Mouse (Mus musculus) cerebellum, adult 11 months (tissue): Measurements from ENCODE around the gene Rsph14.

ENCODE experiments used
- DNase-seq: peaks from one replicate; pipeline ENCODE4 v3.0.0; 2022

Gene Rsph14

DNA sequence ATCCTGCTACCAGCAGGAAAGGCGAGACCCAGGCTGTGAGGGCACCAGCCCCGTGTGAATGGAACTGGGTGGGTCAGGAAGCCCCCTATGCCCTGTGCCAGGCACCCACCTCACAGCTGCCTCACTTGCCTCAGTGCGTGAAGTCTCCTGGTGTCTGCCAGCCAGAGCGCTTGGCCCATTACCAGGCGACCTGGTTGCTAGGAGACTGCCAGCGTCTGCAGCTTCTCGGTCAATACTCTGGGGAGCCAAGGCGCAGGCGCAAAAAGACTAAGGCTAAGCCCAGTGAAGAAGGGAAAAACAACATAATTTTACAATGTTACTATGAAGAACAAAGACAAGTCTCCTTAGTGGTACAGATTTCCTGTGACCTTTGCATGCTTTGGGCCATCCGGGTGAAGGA lies at the start of gene Rsph14:
Gene Rsph14 (minus strand): TSS at position 192 of the 400 bp plus-strand sequence.
- peak; percentile 49 for DNase-seq

DNA sequence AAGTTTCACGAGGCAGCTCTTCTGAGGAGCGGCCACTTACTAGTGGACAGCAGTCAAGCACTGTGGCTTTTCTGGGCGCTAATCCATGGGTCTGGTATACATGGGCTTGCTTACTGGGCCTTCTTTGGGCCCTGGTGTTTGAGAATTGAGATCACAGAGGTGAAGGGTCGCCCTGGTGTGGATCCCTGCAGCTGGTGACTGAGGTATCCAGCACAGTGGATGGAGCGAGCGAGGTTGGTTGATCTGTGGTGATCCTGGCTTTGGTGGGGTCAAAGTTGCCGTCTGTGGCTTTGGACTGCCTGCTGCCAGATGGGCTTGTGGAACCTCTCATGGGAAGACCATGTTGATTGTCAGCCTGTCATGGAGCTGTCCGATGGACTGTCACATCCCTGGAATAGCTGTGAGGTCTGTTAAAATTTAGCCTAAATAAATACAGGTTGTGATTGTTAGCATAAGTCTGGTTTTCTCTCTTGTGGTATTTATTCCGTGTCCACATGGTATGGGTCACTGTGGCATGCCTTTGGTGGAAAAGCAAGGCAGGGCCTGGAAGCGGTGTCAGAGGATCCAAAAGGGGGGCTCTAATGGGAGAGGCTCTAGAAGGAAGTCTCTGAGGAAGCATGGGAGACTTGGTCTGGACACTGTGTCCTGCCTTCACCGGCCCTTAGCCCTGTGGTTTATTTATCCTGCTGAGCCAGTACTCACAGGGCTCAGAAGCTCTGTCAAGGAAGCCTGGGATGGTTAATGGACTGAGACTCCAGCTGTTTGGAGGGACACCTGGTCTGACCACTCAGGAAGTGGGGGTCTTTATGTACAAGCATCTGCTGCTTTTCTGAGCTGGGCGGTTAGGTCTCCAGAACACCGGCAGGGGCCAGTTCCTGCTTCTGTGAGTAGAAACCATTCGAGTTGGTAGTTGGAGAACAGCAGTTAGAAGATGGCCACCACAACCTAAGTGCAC lies 46.1 kb upstream of the Rsph14 start:
- no peak for DNase-seq

DNA sequence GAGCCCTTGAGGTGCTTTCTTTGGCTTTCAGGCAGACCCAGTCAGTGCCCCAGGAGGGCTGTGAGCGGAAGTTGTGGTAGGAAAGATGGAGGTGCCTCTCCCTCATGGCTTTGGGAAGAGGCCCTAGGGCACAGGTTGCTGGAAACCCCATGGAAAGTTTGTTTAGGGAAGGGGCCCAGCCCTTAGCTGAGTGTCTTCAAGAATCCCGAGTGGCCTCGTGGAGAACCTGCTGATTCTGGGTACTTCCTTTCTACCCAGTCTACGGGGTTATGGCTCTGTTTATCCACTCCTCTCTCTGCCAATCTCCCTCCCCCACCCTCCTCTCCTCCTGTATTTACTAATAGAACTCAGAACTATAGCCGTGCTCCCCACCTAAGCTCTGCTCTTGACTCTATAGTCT lies 43.3 kb upstream of the Rsph14 start:
- no peak for DNase-seq

DNA sequence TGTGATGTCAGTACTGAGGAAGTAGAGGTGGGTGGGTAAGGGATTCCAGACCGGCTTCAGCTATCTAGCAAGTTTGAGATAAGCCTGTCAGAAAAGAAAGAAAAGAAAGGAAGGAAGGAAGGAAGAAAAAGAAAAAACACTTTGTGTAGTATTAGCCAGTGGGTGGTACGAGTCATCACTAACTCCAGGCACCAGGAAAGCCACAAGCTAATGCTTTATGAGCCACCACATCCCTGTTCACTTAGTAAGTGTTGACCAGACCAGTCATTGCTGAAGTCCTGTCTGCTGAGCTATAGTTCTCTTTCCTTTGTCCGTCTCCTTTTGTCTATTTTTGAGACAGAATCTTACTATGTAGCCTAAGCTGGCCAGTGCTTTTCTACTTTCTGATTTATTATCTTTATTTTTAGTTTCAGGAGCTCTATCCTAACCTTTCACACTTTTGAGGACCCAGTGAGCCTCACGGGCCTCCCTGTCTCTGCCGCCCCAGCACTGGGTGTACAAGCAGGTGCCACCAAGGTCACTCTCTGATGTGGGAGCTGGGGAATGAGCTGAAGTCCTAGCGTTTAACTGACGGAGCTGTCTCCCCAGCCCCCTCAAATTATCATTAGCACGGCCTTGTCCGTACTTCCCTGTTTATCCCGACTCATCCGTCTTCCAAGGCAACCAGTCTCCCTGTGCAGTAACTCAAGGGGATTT lies 38.0 kb upstream of the Rsph14 start:
- DNase-seq, result no peak

DNA sequence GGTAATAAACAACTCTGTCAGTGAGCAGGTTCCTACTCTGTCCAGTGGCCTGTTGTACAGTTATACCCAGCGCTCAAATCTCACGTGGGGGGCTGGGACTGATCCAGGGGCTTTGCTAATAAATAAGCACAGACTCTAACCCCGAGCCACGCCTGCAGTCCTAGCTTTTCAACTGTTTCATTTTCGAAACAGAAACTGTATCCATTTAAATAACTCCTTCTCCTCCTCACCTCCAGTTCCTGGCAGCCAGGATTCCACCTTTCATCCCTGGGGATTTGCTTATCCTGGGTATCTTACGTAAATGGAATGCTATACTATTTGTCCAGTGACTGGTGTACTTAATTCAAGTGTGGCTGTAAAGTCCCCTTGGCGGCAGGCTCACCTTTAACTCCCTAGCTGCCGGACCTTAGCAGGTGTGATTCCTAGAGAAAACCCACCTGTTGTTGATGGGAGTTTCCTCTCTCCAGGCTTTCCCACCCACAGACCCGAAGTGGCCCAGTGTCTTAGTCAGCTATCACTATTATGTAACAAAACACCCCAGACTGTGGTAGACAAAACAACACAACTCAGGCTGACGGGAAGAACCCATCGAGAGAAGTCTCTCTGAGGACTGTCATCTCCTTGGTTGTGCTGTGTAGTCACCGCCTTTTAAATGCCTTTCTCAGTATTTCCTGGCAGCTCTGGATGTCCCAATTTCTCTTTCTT lies 36.4 kb upstream of the Rsph14 start:
- DNase-seq, result no peak

DNA sequence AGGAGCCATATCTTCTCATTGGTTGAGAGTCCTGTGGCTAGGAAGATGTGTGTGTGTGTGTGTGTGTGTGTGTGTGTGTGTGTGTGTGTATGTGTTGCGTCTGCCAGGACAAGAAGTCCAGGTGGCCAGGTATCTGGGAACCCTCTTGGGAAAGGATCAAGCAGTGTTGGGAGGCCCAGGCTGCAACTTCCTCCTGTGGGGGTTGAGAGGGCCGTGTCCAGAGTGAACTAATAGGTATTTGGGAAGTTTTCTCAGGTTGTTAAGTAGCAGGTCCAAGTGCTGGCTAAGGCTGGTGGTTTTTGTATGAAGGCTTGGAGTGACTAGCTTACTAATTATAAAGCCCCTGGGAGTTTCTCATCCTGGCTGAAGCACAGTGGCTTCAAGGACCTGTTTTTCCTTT lies 35.7 kb upstream of the Rsph14 start:
- DNase-seq, result no peak

DNA sequence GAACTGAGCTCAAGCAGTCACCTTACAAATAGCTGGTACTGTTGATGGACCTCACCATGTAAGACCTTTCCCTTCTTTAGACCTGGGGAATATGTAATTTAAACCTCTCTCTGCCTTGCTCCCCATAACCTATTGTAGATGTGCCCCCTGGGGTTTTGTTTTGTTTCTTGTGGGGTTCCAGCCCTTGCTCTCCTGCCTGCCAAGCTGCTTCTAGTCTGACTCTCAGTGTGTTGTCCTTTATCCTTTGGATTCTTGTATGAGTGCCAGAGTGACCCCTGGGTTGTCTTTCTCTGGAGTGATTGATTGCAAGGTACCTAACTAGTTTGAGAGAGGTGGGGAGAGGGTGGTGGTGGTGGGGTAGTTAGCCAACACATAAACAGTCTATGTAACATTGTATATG lies 35.1 kb upstream of the Rsph14 start:
- no peak for DNase-seq

DNA sequence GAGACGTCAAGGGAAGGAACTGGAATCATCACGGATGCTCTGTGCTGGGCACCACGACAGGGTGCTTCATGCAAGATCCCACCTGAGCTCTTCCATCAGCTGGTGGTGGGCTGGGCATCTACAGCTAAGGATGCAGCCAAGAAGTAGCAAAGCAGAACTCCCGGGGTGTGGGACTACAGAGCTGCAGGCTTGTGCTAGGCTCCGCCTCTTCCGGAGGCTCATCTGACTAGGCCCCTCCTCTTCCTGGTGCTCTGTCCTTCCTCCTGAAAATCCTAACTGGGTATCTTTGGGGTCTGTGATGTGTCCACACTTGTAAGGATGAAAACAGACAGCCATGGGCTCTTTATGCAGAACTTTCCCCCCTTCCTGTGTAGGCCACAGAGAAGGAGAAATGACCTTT lies 33.3 kb upstream of the Rsph14 start:
- DNase-seq, result no peak

DNA sequence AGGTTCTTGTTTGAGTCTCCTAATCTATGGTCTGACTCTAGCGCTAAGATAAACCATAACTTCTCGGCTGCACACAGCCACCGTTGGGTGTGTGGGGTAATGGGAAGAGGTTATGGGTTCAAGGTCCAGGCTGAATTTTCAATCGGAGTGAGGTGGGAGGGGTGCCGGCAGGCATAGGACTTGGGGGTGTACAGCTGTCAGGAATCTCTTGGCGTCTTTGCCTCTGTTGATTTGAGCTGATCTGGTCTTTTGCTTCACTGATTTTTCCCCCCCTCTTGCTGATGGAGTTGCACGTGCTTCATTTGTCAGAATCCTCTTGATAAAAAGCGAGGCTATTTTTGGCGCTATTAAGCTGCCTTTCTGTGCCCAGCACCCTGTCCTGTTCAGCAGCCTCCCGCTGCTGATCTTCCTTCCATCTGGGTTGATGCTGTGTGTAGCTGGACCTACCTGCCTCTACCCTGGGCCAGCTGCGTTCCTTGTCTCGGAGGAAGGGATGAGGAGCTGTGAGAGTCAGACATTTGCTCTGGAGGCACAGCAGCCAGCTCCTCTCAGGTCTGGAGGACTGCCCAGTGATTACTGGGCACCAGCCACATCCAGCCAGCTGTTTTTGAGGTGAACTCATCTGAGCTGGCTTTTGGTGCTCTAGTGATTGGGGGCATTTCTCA lies 31.0 kb upstream of the Rsph14 start:
- no peak for DNase-seq

DNA sequence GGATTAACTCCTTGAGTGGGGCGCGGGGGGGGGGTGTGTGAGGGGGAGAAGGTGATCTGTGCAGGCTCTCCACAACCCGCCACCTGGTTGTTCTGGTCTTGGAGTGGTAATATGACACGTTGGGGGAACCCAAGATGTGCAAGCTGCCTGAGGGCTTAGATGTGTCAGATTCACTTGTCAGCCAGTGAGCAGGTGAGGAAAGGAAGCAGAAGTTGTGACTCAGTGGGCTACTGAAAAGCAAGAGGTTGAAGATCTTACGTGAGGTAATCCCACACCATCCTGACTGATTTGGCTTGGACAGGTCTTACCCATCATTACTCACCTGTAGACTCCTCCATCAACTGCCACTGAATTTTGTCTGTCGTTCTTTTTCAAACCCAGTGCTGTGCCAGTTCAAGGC lies 30.2 kb upstream of the Rsph14 start:
- DNase-seq, result no peak

DNA sequence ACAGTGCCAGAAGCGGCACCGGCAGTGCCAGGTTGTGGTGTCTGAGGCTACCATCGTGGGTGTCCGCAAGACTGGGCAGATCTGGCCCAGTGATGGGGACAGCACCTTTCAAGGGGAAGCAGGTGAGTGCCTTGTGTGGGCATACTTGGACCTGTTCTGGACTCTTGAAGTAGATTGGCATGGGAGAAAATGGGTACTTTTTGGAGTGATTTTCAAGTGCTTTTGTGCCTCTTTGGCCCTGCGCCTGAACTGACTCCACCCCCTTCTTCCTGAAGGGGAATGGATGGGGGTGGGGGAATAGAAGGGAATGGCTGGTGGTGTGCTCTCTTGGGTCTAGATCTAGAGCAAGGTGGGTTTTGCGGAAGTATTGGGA lies 29.8 kb upstream of the Rsph14 start:
- no peak for DNase-seq

DNA sequence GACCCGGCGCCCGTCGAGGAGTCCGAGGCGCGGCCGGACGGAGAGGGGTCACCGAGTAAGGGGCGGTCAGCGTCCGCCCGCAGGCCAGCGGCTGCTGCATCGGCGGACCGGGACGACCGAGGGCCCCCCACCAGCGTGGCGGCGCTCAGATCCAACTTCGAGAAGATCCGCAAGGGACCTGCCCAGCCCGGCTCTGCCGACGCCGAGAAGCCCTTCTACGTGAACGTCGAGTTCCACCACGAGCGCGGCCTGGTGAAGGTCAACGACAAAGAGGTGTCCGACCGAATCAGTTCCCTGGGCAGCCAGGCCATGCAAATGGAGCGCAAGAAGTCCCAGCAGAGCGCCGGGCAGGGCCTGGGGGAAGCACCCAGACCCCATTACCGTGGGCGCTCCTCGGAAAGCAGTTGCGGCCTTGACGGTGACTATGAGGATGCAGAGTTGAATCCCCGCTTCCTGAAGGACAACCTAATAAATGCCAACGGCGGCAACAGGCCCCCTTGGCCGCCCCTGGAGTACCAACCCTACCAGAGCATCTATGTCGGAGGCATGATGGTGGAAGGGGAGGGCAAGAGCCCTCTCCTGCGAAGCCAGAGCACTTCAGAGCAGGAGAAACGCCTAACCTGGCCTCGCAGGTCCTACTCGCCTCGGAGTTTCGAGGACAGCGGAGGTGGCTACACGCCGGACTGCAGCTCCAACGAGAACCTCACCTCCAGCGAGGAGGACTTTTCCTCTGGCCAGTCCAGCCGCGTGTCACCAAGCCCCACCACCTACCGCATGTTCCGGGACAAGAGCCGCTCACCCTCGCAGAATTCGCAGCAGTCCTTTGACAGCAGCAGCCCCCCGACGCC lies 29.2 kb upstream of the Rsph14 start:
- DNase-seq, result no peak

DNA sequence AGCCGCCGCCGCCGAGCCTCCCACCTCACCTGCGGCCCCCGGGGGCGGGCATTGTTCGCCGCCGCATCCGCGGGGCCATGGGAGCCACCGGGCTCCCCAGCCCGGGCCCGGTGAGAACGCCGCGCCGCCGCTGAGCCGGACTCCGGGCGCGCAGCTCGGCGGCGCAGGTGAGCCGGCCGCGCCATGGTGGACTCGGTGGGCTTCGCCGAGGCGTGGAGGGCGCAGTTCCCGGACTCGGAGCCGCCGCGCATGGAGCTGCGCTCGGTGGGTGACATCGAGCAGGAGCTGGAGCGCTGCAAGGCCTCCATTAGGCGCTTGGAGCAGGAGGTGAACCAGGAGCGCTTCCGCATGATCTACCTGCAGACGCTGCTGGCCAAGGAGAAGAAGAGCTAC lies 28.5 kb upstream of the Rsph14 start:
- DNase-seq, result peak; percentile 32

DNA sequence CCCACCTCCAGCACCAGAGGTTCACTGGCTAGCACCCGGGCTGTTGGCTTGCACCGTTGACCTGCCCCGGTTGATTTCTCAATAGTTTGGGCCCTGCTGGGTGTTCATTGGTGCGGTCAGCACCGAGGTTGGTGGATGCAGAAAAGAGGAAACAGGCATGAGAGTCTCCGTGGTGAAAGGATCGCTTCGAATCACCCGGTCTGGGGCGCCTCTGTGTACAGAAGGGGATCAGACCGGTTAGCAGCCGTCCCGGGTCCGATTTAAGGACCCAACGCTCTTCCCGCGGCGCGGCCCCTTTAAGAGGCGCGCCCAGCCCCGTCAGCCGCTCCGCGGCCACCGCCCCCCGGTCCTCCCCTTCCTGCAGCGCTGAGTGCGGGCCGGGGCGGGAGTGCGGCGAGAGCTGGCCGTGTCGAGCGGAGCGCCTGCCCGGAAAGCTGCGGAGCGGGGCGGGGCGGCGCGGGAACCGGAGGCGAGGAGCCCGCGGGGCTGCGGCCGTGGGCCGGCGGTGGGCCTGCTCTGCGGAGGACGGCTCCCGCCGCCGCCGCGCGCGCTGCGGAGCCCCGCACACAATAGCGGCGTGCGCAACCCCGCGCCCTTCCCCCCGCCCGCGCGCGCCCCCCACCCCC lies 27.9 kb upstream of the Rsph14 start, which contains the start of gene Bcr:
Gene Bcr (plus strand): TSS at position 376 of the 626 bp plus-strand sequence.
- peak; percentile 76 for DNase-seq

DNA sequence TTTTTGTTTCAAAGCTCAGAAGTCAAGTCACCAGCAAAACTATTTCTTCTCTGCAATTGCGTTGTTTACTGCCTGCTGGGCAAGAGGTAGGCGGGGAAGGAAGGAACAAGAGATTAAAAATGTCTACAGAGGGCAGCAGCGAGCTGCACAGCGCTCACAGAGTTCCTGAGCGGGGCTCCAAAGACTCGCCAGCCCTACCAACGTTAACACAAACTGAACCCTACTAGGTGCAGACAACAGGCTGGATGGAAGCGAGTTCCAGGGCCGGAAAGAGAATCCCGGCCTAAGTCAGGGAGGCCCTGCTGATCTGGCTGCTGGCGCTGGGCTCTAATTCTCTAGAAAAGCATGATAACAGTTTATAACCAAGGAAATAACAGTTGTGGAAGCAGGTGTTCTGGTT lies 27.0 kb upstream of the Rsph14 start:
- peak; percentile 70 for DNase-seq

DNA sequence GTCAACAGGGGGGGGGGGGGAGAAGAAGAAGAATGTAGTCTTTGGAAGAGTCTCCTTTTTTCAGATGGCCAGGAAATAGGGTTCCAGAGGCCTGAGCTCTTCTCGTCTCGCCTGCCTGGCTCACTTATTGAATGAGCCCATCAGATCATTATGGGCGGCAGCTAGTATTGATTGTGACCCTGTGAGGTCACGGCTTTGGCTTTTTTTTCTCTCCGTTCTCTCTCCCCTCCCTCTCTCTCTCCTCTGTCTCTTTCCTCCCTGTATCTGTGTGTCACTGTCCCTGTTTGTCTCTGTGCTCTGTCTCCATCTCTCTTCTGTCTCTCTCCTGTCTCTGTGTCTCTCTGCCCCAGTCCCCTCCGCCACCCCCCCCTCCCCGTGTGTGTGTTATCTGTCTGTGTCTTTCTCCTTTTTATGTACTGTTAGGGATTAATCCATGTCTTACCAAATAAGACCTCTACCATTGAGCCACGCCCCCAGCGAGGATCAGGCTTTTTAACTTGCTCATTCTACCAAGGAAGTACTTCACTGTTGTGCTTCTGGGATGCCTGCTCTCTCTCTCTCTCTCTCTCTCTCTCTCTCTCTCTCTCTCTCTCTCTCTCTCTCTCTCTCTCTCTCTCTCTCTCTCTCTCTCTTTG lies 26.5 kb upstream of the Rsph14 start:
- no peak for DNase-seq

DNA sequence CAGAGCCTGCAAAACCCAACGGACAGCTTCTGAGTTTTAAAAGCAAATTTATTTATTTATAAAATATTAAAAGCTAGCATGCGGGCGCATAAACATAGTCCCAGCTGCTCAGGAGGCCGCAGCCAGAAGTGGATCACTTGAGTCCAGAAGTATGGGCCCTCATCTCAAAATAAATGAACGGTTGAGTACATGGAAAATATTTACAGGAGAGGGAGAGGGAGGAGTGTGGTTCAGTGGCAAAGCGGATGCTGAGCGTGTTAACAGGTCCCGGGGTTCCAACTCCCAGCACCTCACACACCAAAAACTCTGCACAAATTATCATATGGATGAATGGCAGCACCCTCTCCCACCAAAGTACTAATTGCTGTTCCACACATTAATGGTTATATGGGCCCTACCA lies 25.9 kb upstream of the Rsph14 start:
- no peak for DNase-seq

DNA sequence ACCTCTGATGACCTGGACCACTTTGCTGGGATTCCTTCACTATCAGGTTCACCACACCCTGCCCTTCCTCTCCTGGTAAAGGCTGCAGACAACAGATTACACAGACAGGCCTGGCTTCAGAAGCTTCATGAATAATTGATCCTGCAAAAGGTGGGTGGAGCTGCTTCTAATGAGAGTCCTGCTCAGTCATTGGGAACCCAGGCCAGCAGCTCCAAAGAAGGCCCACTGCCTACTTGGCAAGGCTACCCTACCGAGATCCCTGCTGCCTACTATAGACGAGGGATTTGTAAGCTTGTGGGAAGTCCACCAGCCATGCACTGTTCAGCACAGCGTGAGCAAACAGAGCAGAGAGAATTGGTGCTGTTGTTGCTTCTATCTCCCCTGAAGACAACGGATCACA lies 23.9 kb upstream of the Rsph14 start:
- no peak for DNase-seq

DNA sequence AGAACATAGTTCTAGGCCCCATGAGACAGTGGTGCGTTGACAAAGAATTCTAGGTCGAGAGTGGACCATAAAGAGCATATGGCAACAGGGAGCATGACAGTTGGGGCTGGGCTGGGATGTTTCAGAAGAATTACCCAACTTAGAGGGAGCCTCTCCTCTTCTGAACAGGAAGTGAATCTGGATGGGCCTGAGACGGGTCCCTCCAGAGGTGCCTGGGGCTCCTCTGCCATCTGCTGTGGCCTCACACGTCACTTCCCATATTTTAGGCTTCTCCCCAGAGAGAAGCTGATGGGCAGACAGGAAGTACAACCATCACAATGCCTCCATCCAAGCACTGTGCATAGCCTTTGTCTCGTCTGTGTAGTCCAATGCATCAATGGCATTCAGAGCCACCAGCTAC lies 23.3 kb upstream of the Rsph14 start:
- DNase-seq, result no peak

DNA sequence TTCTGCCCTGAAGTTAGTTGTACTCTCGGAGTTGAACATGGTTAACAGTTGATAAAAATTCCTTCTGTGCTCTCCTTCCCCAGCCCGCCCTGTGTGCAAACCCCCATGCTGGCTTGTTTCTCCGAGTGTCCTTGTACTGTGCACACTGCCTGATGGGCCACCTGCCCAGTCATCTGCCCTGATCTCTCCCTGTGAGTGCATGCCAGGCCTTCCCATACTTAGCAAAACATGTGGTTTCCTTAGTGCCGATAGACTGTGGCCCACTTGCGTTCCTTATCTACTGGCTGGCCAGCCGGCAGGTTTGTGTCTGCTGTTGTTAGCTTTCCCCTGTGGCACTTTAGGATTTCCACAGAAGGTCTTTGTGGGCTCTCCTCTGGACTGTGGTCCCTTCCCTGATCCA lies 21.7 kb upstream of the Rsph14 start:
- DNase-seq, result no peak

DNA sequence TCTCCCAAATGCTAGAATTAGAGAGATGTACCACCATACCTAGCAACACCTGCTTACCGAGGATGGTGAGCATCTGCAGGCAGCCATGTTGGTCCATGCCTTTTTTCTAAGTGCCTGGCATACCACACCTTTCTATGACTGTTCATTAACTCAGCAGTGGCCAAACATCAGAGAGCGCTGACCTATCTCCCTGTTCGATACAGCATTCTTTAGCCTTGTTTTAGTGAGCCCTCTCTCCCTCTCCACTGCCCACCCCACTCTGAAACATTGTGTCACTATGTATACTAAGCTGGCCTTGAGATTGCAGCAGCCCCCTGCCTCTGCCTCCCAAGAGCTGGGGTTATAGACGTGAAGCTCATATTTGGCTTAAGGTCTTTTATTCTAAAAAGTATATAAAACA lies 21.3 kb upstream of the Rsph14 start:
- DNase-seq, result no peak
